Mouse (Mus musculus): ENCODE measurements around the gene Gm20696.

GRCm38 (mm10) chr6:99692206-99692915, 25.8 kb upstream of the Gm20696 start, which contains the start of gene Gpr27:
- TF ChIP-seq MAFK (IDR thresholded peaks at IDR 0.05; ENCODE audit: insufficient read depth, low read depth, low read length) (no peak), HCFC1 (IDR thresholded peaks at IDR 0.05; ENCODE audit: borderline replicate concordance, insufficient read depth, low read length) (no peak), CHD2 (IDR thresholded peaks at IDR 0.05; ENCODE audit: low read depth, low read length) (no peak)
